Mouse (Mus musculus) heart, postnatal 14 days (tissue): ENCODE data around the gene Gas2l2. TPM values are rescaled to one million over a fixed set of nuclear protein-coding genes. Genes with fewer than 3 reads are reported as not detected.
A peak's percentile ranks its signal among the peaks of the same experiment; 100 is the strongest.

Source experiments
- DNase-seq, 2 experiments: peaks; one replicate each; pipeline ENCODE4 v3.0.0; 2021 to 2022
- intact Hi-C: fragments of 180-260 bp; cut with DNase I; formaldehyde crosslinking; loops from one replicate; pipeline ENCODE4 v1.15.1; 2025
- total RNA-seq, 2 experiments: library from RNA; stranded (reverse); gene quantifications; 2 replicates each; pipeline ENCODE4 v1.2.3; 2021

Gene Gas2l2
- total RNA-seq, 2 experiments from 2014 or later = 0.24 TPM; not detected in 1

GRCm38 (mm10) chr11:83445001-83445400 lies 15.7 kb upstream of the Gas2l2 start:
- intact Hi-C loops = no loop called here
- no peak for DNase-seq

DNA sequence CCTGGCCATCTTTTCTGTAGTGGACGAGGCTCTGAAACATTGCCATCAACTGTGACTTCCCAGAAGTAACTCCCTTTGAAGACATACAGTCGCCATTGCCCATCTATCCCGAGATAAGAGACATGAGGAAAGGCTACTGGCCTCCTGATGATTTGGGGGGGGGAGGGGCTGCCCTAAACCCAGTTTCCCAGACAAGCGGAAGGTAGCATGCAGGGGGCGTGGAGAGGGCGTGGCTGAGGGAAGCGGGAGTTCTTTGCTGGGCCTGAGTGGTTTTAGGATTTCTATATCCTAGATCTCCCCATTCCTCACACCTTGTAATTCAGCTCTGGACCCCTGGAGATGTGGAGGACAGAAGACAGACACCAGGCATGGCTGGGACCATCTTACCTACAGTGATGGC lies 14.6 kb upstream of the Gas2l2 start:
- intact Hi-C loops = loop anchor here (1.0 to 5.0 kb wide), 3 partner anchors 28 to 293 kb away; no protein-coding TSS in a partner anchor
- no peak for DNase-seq

- peak; percentile 80 to 89 for DNase-seq
- intact Hi-C loops = loop anchor here (1.0 to 5.0 kb wide), 3 partner anchors 30 to 295 kb away; no protein-coding TSS in a partner anchor
Measured at GRCm38 (mm10) chr11:83442596-83443267, 13.5 kb upstream of the Gas2l2 start.

- intact Hi-C loops = loop anchor here (5.0 kb wide), 2 partner anchors 191 to 296 kb away; no protein-coding TSS in a partner anchor
- DNase-seq = peak; percentile 77 to 80
Measured at GRCm38 (mm10) chr11:83441235-83441634, 12.0 kb upstream of the Gas2l2 start.

DNA sequence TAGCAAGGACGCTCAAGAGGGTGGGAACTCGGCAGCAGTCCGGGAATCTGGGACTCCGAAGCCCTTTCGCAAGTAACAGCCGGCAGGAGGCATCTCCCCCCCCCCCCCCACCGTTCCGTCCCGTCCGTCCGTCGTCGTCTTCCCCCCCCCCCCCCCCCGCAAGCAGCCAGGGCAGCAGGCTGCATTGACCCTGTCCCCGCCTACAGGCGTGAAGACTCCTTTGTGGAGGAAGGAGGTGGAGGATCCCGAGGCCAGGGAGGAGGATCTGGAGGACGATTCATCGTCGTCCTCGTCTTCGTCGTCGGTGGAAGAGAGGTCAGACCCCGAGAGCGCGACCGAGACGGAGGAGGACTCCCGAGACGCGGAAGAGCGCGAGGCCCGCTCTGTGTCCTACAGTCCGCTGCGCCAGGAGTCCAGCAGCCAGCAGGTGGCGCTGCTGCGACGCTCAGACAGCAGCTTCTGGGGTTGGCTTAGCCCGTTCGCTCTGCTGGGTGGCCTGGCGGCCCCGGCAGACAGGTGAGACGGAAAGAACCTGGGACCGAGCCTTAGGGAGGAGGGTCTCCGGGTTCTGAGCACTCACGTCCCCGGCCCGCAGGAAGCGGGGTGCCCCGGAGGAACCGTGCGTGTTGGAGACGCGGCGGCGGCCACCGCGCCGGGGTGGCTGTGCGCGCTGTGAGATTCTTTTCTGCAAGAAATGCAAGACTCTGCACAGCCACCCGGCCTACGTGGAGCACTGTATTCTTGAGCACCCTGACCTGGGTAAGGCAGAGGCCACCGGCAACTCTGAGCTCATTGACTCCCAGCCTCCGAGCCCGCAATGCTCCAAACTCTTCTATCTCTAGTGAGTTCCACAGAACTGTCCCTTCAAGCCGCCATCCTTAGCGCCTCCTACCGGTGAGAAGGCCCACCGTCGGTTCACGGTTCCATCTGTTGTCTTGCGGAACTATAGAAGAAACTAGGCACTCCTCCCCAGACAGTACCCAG lies 11.1 kb upstream of the Gas2l2 start:
- intact Hi-C loops = loop anchor here (5.0 kb wide), 2 partner anchors 192 to 297 kb away; no protein-coding TSS in a partner anchor
- peak; percentile 91 to 92 for DNase-seq

DNA sequence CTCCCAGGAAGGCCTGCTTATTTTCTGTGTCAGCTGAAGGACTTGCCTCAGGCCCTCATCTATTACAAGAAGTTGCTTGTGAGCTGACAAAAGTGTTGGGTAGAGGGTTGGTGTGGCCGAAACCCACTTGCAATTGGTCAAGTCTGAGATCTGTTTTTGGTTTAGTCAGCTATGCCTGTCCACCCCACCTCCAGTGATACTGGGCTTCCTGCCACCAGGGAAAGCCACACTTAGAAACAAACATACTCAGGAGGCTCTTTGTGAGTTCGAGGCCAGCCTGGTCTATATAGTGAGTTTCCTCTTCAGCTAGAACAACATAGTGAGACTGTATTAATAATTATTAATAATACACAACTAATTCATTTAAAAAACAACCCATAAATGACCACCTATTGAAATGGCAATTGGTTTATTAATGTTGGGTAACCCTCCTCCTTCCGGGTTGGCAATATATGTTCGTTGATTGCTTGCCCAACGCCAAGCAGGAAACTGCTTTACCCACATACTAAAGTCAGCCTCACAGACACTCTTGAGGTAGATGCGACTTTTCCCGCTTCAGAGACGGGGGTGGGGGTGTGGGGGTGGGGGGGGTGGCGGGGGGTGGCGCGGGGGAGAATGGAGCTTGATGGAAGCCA lies 10.3 kb upstream of the Gas2l2 start:
- no peak for DNase-seq
- intact Hi-C loops = loop anchor here (5.0 kb wide), 2 partner anchors 193 to 298 kb away; no protein-coding TSS in a partner anchor

- DNase-seq = no peak
- intact Hi-C loops = no loop called here
Measured at GRCm38 (mm10) chr11:83437377-83437776, 8.1 kb upstream of the Gas2l2 start, which contains the start of gene 1700020L24Rik. 1700020L24Rik (plus strand) TSS chr11:83437677.

GRCm38 (mm10) chr11:83432533-83432932 lies 3.3 kb upstream of the Gas2l2 start:
- intact Hi-C loops = no loop called here

GRCm38 (mm10) chr11:83426964-83427363 lies 2.3 kb downstream of the Gas2l2 start:
- DNase-seq = no peak
- intact Hi-C loops = no loop called here

More at GRCm38 (mm10) chr11:83432533-83432932, 3.3 kb upstream of the Gas2l2 start:
- no peak for DNase-seq

- intact Hi-C loops = loop anchor here (1.0 to 2.0 kb wide), 2 partner anchors 67 to 98 kb away; no protein-coding TSS in a partner anchor
- peak; percentile 73 to 85 for DNase-seq
Measured at GRCm38 (mm10) chr11:83424681-83425080, 4.6 kb downstream of the Gas2l2 start.

GRCm38 (mm10) chr11:83421305-83421704 lies 8.0 kb downstream of the Gas2l2 start:
- peak; percentile 80 to 86 for DNase-seq
- intact Hi-C loops = no loop called here

- DNase-seq = no peak
- intact Hi-C loops = no loop called here
Measured at GRCm38 (mm10) chr11:83420338-83420737, 8.9 kb downstream of the Gas2l2 start.

DNA sequence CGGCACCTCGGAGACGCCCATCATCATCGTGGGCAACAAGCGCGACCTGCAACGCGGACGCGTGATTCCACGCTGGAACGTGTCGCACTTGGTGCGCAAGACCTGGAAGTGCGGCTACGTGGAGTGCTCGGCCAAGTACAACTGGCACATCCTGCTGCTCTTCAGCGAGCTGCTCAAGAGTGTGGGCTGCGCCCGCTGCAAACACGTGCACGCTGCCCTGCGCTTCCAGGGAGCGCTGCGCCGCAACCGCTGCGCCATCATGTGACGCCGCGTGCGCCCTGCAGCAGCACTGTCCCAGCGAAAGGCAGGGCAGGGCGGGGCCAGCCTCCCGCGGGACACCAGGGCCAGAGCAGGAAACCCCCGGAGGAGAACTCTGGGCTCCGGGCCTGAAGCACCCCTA lies 10.7 kb downstream of the Gas2l2 start:
- intact Hi-C loops = no loop called here
- no peak for DNase-seq

DNA sequence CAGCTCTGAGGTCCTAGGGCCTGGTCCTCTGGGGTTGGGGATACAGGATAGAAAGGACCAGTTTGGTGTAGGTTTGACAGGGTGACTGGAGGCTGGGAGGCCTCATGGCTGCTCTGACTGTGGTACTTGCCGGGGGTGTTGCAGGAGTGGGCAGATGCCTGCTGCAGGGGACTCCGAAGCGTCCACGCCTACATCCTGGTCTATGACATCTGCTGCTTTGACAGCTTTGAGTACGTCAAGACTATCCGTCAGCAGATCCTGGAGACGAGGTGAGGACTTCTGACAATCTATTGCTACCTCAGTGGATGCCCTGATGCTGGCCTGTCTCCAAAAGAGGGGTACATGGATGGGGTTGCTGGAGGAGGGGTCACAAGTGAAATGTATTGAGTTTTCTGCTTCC lies 11.5 kb downstream of the Gas2l2 start:
- intact Hi-C loops = no loop called here
- DNase-seq = no peak

- peak; percentile 71 to 73 for DNase-seq
- intact Hi-C loops = no loop called here
Measured at GRCm38 (mm10) chr11:83417080-83417479, 12.2 kb downstream of the Gas2l2 start.

GRCm38 (mm10) chr11:83410510-83410909 lies 18.7 kb downstream of the Gas2l2 start:
- intact Hi-C loops = no loop called here
- DNase-seq = no peak

- intact Hi-C loops = no loop called here
- DNase-seq = peak in 1 of 2 experiments; percentile 24
Measured at GRCm38 (mm10) chr11:83409792-83410291, 19.4 kb downstream of the Gas2l2 start.

GRCm38 (mm10) chr11:83409087-83409754 lies 20.0 kb downstream of the Gas2l2 start, which contains the start of gene Rasl10b:
Rasl10b (plus strand) TSS chr11:83409137.
- intact Hi-C loops = no loop called here
- DNase-seq = peak; percentile 29 to 38

DNA sequence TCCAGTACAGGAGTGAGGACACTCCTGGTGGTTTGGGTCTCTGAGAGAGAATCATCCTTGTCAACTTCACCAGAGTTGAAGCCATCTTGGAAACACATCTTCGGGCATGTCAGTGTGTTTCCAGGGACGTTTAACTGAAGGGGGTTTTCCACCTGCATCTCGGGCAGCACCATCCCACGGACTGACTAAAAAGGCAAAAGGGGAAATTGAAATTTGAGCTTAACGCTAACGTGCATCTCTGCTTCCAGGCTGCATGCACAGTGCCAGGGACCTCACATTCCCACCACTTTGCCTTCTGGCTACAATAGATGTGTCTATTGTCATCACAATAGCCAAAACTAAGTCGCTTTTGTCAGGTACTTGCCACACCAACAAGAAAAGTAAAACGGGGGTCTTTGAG lies 21.0 kb downstream of the Gas2l2 start:
- intact Hi-C loops = no loop called here
- DNase-seq = no peak
